Mouse (Mus musculus) liver, embryonic 14.5 days (tissue): Measurements from ENCODE around the gene Coro7. TPM values are rescaled to one million over a fixed set of nuclear protein-coding genes. Genes with fewer than 3 reads are reported as not detected.
A peak's percentile ranks its signal among the peaks of the same experiment; 100 is the strongest.

Experiments
- ATAC-seq: fragments of 200-750 bp; cut with Nextera tagmentation; 2 replicates; pipeline ENCODE4 v1.8.0; 2017; ENCODE audit warnings: moderate number of reproducible peaks, mild to moderate bottlenecking, moderate library complexity; ENCODE audit not compliant: insufficient read depth
- DNase-seq, 3 experiments: peaks; one replicate each; pipeline ENCODE4 v3.0.0-alpha.2; 2012 to 2013; ENCODE audit warnings: low read depth in 3 of 3, low spot score in 3 of 3
- H3K27ac ChIP-seq: fragments of 300-500 bp; sonication (generic); 2 replicates; pipeline ENCODE4 v1.5.1; 2014; ENCODE audit warnings: moderate library complexity, mild to moderate bottlenecking, control low read depth, inconsistent platforms
- H3K27me3 ChIP-seq: fragments of 300-500 bp; sonication (generic); 2 replicates; pipeline ENCODE4 v1.6.1; 2014; ENCODE audit warnings: mild to moderate bottlenecking, low read length, moderate library complexity; ENCODE audit not compliant: control insufficient read depth, insufficient read depth
- H3K36me3 ChIP-seq: fragments of 300-500 bp; sonication (generic); replicated peaks from 2 replicates; pipeline ENCODE4 v1.6.1; 2014; ENCODE audit warnings: low read depth; ENCODE audit not compliant: control insufficient read depth, insufficient read depth
- H3K4me1 ChIP-seq, 2 experiments: fragments of 200-500 bp in 1 of 2; fragments of 300-500 bp in 1 of 2; sonication (generic) in 1 of 2; replicated peaks; 2 replicates each; pipeline ENCODE4 v1.6.1; 2012 to 2014; ENCODE audit warnings: antibody characterized with exemption in 1 of 2, inconsistent platforms in 1 of 2, low read length in 1 of 2; ENCODE audit not compliant: control insufficient read depth in 2 of 2, insufficient read depth in 2 of 2
- H3K4me2 ChIP-seq: fragments of 300-500 bp; sonication (generic); 2 replicates; pipeline ENCODE4 v1.6.1; 2014; ENCODE audit warnings: low read depth, mild to moderate bottlenecking, control low read depth, moderate library complexity
- H3K4me3 ChIP-seq, 2 experiments: fragments of 200-500 bp in 1 of 2; fragments of 300-500 bp in 1 of 2; sonication (generic) in 1 of 2; 2 replicates each; pipeline ENCODE4 v1.5.1; 2012 to 2014; ENCODE audit warnings: low read depth in 2 of 2, low read length in 2 of 2, mild to moderate bottlenecking in 2 of 2, control low read depth in 1 of 2, inconsistent platforms in 1 of 2, moderate library complexity in 1 of 2; ENCODE audit not compliant: insufficient read depth in 1 of 2
- H3K9ac ChIP-seq: fragments of 300-500 bp; sonication (generic); replicated peaks from 2 replicates; pipeline ENCODE4 v1.6.1; 2014; ENCODE audit warnings: mild to moderate bottlenecking, control low read depth, moderate library complexity
- H3K9me3 ChIP-seq: fragments of 300-500 bp; sonication (generic); 2 replicates; pipeline ENCODE4 v1.6.1; 2016; ENCODE audit warnings: low read length, mixed read lengths; ENCODE audit not compliant: control insufficient read depth
- CTCF ChIP-seq: IDR thresholded peaks from 2 replicates; pipeline ENCODE4 v1.5.1; 2016; ENCODE audit warnings: antibody characterized with exemption, low read depth, control low read depth
- EP300 ChIP-seq: IDR thresholded peaks from 2 replicates; pipeline ENCODE4 v1.6.1; 2016; ENCODE audit warnings: antibody characterized with exemption, low read depth
- WGBS: fragments of 180-500 bp; shearing (Covaris S2); extraction: QIAGEN DNeasy Blood & Tissue Kit; methylation state at CpG from one replicate; pipeline ENCODE4 v1.1.7; 2014; ENCODE audit not compliant: insufficient replicate concordance; 5-methylcytosine and 5-hydroxymethylcytosine counted together
- polyA plus RNA-seq, 2 experiments: library from polyadenylated mRNA; depleted of rRNA in 1 of 2; stranded (reverse) in 1 of 2; unstranded in 1 of 2; fragments of >200 nt; fragmentation: Nextera tagmentation in 1 of 2; extraction: Ambion mirVana in 1 of 2; gene quantifications; 2 replicates each; pipeline versions ENCODE4 v1.2.1 to v1.2.3; 2012 to 2014

Coro7 gene
- polyA plus RNA-seq (2012; rRNA removed) (9.7 and 10.4 TPM in 2 replicates), polyA plus RNA-seq (2014; fragmentation: Nextera tagmentation; extraction: Ambion mirVana) (5.1 and 5.2 TPM in 2 replicates)

GRCm38 (mm10) chr16:4679121-4680018 lies at the start of gene Coro7:
Gene Coro7 (minus strand): TSS chr16:4679777.
- Histone ChIP-seq H3K27me3 (no peaks in the 10 kb centered on the region), H3K9me3 (no peaks in the 10 kb centered on the region), H3K9ac (peak within 1 kb of the TSS; percentile 69), H3K4me1 (peaks cover 19 to 26% of the 10 kb centered on the region in 2 experiments), H3K4me2 (peak within 1 kb of the TSS; percentile 94), H3K27ac (no peak within 1 kb of the TSS; the same call in 1 of the 2 replicates), H3K4me3 (peak within 1 kb of the TSS; percentile 68 to 73), H3K36me3 (peaks cover 4% of the 10 kb centered on the region; the same call in 1 of the 2 replicates)
- peak; percentile 84 for ATAC-seq
- under 1% methylated on average over 47 of the region's 47 CpGs for WGBS
- TF ChIP-seq EP300: no peak
- TF ChIP-seq CTCF: no peak
- peak; percentile 94 to 95 (median 95) for DNase-seq

- Histone ChIP-seq H3K27ac (no peak overlapping the region), H3K36me3 (no peaks in the 10 kb centered on the region), H3K4me1 (peaks cover 5 to 14% of the 10 kb centered on the region in 2 experiments), H3K9ac (no peak overlapping the region), H3K27me3 (no peaks in the 10 kb centered on the region), H3K4me3 (no peak overlapping the region), H3K9me3 (no peaks in the 10 kb centered on the region), H3K4me2 (peak overlapping the region; percentile 97)
- TF ChIP-seq EP300 (no peak), CTCF (no peak)
- no peak for ATAC-seq
- no peak for DNase-seq
- WGBS: 14% methylated on average over 1 of the region's 1 CpGs
Measured at GRCm38 (mm10) chr16:4727963-4728362, 48.4 kb upstream of the Coro7 start.

DNA sequence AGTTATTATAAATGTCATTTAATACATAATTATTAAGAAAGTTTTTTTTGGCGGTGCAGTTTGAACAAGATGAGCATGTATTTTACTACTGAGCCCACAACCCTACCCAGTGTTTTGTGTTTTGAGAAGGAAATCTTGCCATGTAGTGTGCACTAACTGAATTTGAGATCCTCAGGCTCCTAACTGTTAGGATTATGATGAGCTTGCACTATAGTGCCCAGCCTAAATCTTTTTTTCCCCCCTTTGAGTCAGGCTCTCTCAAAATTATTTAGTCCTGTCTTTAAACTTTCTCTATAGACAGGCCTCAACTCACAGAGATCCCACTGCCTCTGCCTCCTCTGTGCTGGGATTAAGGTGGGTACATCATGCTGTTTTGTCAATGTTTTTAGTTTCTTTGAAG lies 47.9 kb upstream of the Coro7 start:
- Histone ChIP-seq H3K27ac (no peak overlapping the region), H3K4me3 (peak overlapping the region in 1 of 2 experiments; percentile 93; a peak in 2 of 4 replicates), H3K9ac (no peak overlapping the region), H3K4me2 (peak overlapping the region; percentile 97), H3K4me1 (peaks cover 5 to 18% of the 10 kb centered on the region in 2 experiments), H3K36me3 (no peaks in the 10 kb centered on the region), H3K9me3 (no peaks in the 10 kb centered on the region), H3K27me3 (no peaks in the 10 kb centered on the region)
- ATAC-seq (no peak), DNase-seq (no peak)
- TF ChIP-seq EP300: no peak
- no peak for TF ChIP-seq CTCF
- WGBS: 76% methylated on average over 1 of the region's 1 CpGs

DNA sequence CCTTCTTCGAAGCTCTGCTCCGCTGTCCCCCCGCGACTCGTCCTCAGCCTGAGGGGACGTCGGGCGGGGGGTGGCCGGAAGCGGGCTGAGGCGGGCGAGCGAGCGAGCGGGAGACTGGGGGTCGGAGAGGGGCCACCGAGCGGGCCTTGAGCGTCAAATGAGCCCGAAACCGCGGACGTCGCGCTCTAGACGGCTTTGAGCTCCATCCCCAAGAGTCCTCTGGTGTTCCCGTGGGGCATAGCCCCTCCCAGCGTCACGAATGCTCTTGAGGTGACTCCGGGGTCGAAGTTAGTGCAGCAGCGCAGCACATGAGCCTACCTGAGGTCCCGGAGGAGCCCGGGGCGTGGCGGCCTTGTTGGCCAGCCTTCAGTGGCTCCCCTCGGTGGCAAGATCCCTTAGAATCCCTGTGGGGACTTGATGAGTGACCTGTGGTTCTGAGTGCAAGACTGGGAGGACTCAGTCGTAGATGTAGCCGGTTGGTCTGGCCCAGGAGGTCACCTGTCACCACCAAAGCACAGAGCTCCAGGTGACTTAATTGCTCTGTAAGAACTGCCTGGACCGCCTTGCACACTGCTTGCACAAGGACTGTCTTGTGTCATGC lies 47.1 kb upstream of the Coro7 start:
- peak; percentile 79 for ATAC-seq
- TF ChIP-seq EP300 (no peak), CTCF (peak; percentile 27; the same call in 1 of the 2 replicates)
- no peaks in the 10 kb centered on the region for H3K27me3 ChIP-seq
- H3K4me1 ChIP-seq: peaks cover 5 to 27% of the 10 kb centered on the region in 2 experiments
- peak overlapping the region; percentile 91 for H3K9ac ChIP-seq
- DNase-seq: peak in 2 of 3 experiments; percentile 26 to 35
- H3K36me3 ChIP-seq: no peaks in the 10 kb centered on the region
- H3K4me2 ChIP-seq: peak overlapping the region; percentile 97
- peak overlapping the region; percentile 12 for H3K27ac ChIP-seq
- no peaks in the 10 kb centered on the region for H3K9me3 ChIP-seq
- H3K4me3 ChIP-seq: peak overlapping the region; percentile 82 to 93
- WGBS: under 1% methylated on average over 40 of the region's 40 CpGs
